Comparison of ENCODE assay signal across 8 mouse cellular contexts in the genomic region with DNA sequence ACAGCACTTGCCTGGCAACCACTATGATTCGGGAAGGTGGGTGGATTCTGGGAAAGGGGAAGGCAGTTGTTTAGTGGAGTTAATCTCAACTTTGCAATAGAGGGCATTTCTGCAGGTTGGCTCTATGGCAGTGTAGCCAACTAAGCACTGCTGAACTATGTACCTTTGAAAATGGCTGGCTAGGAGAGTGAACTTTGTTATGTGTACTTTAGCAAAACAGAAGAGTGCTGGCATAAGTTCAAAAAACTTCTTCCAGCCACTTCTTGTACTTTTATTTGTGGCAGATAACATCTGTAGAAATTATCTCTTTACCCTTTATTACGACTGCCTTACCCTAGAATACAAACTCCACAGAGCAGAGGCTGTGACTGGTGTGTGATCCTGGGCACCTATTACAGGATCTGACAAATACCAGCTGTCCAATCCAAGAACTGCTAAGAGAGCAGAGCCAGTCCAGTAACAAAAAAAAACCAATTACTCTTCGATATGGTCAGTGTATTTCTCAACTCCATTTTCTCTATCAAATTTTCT. TPM values are rescaled to one million over a fixed set of nuclear protein-coding genes. Genes with fewer than 3 reads are reported as not detected.
DNase-seq lines count a peak whose midpoint lies in the region; ATAC-seq and TF ChIP-seq lines count a peak whose summit lies in the region.

No protein-coding gene starts in this region.

- no peak for TF ChIP-seq POLR2A in thymus, adult 2 months (IDR thresholded peaks at IDR 0.05; ENCODE audit: control insufficient read depth, extremely low read depth, insufficient read depth, low read length, poor library complexity)

- H3K27me3 ChIP-seq in heart, embryonic 13.5 days (replicated peaks): no peaks in the 10 kb centered on the region
- H3K27me3 ChIP-seq in hindbrain, embryonic 15.5 days: no peaks in the 10 kb centered on the region
- no peaks in the 10 kb centered on the region for H3K27me3 ChIP-seq in thymus, adult 2 months (ENCODE audit: control insufficient read depth, insufficient read depth, low read length)

- no peak for TF ChIP-seq CTCF in thymus, adult 2 months (IDR thresholded peaks at IDR 0.05; ENCODE audit: borderline replicate concordance, control insufficient read depth, extremely low read depth, insufficient read depth, low read length, poor library complexity)

- H3K4me1 ChIP-seq in heart, embryonic 13.5 days: peaks cover 12% of the 10 kb centered on the region
- peaks cover 12% of the 10 kb centered on the region for H3K4me1 ChIP-seq in hindbrain, embryonic 15.5 days (replicated peaks)
- H3K4me1 ChIP-seq in thymus, adult 2 months (replicated peaks; ENCODE audit: control insufficient read depth, insufficient read depth, low read length): peaks cover 6% of the 10 kb centered on the region

- peaks cover 7% of the 10 kb centered on the region for H3K36me3 ChIP-seq in heart, embryonic 13.5 days
- peaks cover 1% of the 10 kb centered on the region; the same call in 1 of the 2 replicates for H3K36me3 ChIP-seq in hindbrain, embryonic 15.5 days
- no peaks in the 10 kb centered on the region for H3K36me3 ChIP-seq in thymus, adult 2 months (ENCODE audit: control insufficient read depth, insufficient read depth, low read length)

- H3K27ac ChIP-seq in heart, embryonic 13.5 days (replicated peaks): peak overlapping the region; percentile 76; the same call in 1 of the 2 replicates
- H3K27ac ChIP-seq in hindbrain, embryonic 15.5 days (replicated peaks): no peak overlapping the region
- no peak overlapping the region for H3K27ac ChIP-seq in thymus, adult 2 months (ENCODE audit: control insufficient read depth, insufficient read depth, low read length)

- WGBS in heart, embryonic 13.5 days: 46% methylated on average over 3 of the region's 3 CpGs
- 62% methylated on average over 3 of the region's 3 CpGs for WGBS in hindbrain, embryonic 15.5 days
- 68% methylated on average over 3 of the region's 3 CpGs for WGBS in thymus, adult 2 months

- DNase-seq in heart, adult 18-20 months: no peak
- DNase-seq in NIH3T3 (ENCODE audit: low read depth): peak; percentile 6
- DNase-seq in thymus, adult 2 months: no peak
- DNase-seq in right cerebral cortex, postnatal 10 days (ENCODE audit: low spot score in 2 of 2): no peak
- no peak for DNase-seq in lung, postnatal 25 days (ENCODE audit: low spot score)

- H3K4me3 ChIP-seq in heart, embryonic 13.5 days: peak overlapping the region; percentile 74
- peak overlapping the region; percentile 52 for H3K4me3 ChIP-seq in hindbrain, embryonic 15.5 days
- H3K4me3 ChIP-seq in thymus, adult 2 months (ENCODE audit: control insufficient read depth, insufficient read depth, low read length): no peak overlapping the region

- no peaks in the 10 kb centered on the region for H3K9me3 ChIP-seq in heart, embryonic 13.5 days
- no peaks in the 10 kb centered on the region for H3K9me3 ChIP-seq in hindbrain, embryonic 15.5 days

- peak overlapping the region; percentile 86 for H3K9ac ChIP-seq in heart, embryonic 13.5 days
- H3K9ac ChIP-seq in hindbrain, embryonic 15.5 days: no peak overlapping the region

- H3K4me2 ChIP-seq in heart, embryonic 13.5 days: peak overlapping the region; percentile 66
- peak overlapping the region; percentile 71 for H3K4me2 ChIP-seq in hindbrain, embryonic 15.5 days

- ATAC-seq in heart, embryonic 13.5 days (ENCODE audit: extremely low read depth, insufficient number of reproducible peaks, low FRiP score, low TSS enrichment): no peak
- ATAC-seq in hindbrain, embryonic 15.5 days (ENCODE audit: low FRiP score, low read depth): no peak; the same call in 1 of the 2 replicates
- ATAC-seq in megakaryocyte-erythroid progenitor cell, adult 5-6 weeks (replicated peaks; ENCODE audit: low FRiP score, low TSS enrichment, poor library complexity, severe bottlenecking): peak; percentile 4; the same call in 1 of the 2 replicates

RNA-seq across cellular contexts. Expression of a gene that starts 0.8 kb away (rescaled TPM):
- polyA plus RNA-seq in heart, embryonic 13.5 days (2015; fragmentation: Nextera tagmentation; extraction: Ambion mirVana): 4.7 and 6.0 TPM in 2 replicates
- 1 to 10 TPM; 1.1 to 1.7 TPM for total RNA-seq in heart, adult 18-20 months (2021)
- 10.1 and 11.6 TPM in 2 replicates for polyA plus RNA-seq in hindbrain, embryonic 15.5 days (2015; fragmentation: Nextera tagmentation; extraction: Ambion mirVana)
- total RNA-seq in megakaryocyte-erythroid progenitor cell, adult 5-6 weeks (2014; fragmentation: Nextera tagmentation): 2.6 and 3.4 TPM in 2 replicates
- 1.8 and 2.7 TPM in 2 replicates for total RNA-seq in megakaryocyte-erythroid progenitor cell, adult 5-6 weeks (2017)
- 1.6 and 2.0 TPM in 2 replicates for polyA plus RNA-seq in thymus, adult 2 months (2012; rRNA removed)

RNA-seq across cellular contexts. Expression of a gene that starts 51.5 kb away (rescaled TPM):
- polyA plus RNA-seq in heart, embryonic 13.5 days (2015; fragmentation: Nextera tagmentation; extraction: Ambion mirVana): 0.41 and 0.46 TPM in 2 replicates
- 1 to 10 TPM in 1 of 2 experiments, under 1 TPM in 1; 0.75 to 1.3 TPM for total RNA-seq in heart, adult 18-20 months (2021)
- 0.44 and 0.63 TPM in 2 replicates for polyA plus RNA-seq in hindbrain, embryonic 15.5 days (2015; fragmentation: Nextera tagmentation; extraction: Ambion mirVana)
- total RNA-seq in megakaryocyte-erythroid progenitor cell, adult 5-6 weeks (2014; fragmentation: Nextera tagmentation): 0.99 and 2.4 TPM in 2 replicates
- 0.46 TPM in 1 of 2 replicates, not detected in the other for total RNA-seq in megakaryocyte-erythroid progenitor cell, adult 5-6 weeks (2017)
- polyA plus RNA-seq in thymus, adult 2 months (2012; rRNA removed): 2.5 and 3.4 TPM in 2 replicates
